Mouse (Mus musculus) erythroblast, embryonic 14.5 days (primary cell): ENCODE results near the gene Traf6. TPM values are rescaled to one million over a fixed set of nuclear protein-coding genes. Genes with fewer than 3 reads are reported as not detected.

Experiments used
- H3K27me3 ChIP-seq: 2 replicates; pipeline ENCODE4 v1.6.1; 2012; ENCODE audit warnings: inconsistent platforms; ENCODE audit not compliant: control insufficient read depth
- H3K36me3 ChIP-seq: 2 replicates; pipeline ENCODE4 v1.6.1; 2012; ENCODE audit warnings: mild to moderate bottlenecking, inconsistent platforms; ENCODE audit not compliant: control insufficient read depth
- H3K4me1 ChIP-seq: 2 replicates; pipeline ENCODE4 v1.6.1; 2012; ENCODE audit warnings: inconsistent platforms; ENCODE audit not compliant: control insufficient read depth
- H3K4me3 ChIP-seq: replicated peaks from 2 replicates; pipeline ENCODE3; 2012; ENCODE audit warnings: moderate library complexity, mild to moderate bottlenecking, inconsistent platforms
- H3K9me3 ChIP-seq: 2 replicates; pipeline ENCODE4 v1.6.1; 2012; ENCODE audit warnings: low read length, inconsistent platforms, mixed read lengths; ENCODE audit not compliant: control insufficient read depth
- GATA1 ChIP-seq: IDR thresholded peaks from 2 replicates; pipeline ENCODE4 v1.6.1; 2012; ENCODE audit warnings: low read length, inconsistent platforms, mixed read lengths
- TAL1 ChIP-seq: IDR thresholded peaks from 3 replicates; pipeline ENCODE4 v1.6.1; 2012; ENCODE audit warnings: low read length, inconsistent platforms, mixed read lengths
- polyA plus RNA-seq: library from polyadenylated mRNA; stranded (reverse); fragments of >175 nt; gene quantifications from 2 replicates; pipeline ENCODE4 v1.2.3, GENCODE M21; 2012

Traf6 gene
- polyA plus RNA-seq, 1 experiment: 0.05 TPM

DNA sequence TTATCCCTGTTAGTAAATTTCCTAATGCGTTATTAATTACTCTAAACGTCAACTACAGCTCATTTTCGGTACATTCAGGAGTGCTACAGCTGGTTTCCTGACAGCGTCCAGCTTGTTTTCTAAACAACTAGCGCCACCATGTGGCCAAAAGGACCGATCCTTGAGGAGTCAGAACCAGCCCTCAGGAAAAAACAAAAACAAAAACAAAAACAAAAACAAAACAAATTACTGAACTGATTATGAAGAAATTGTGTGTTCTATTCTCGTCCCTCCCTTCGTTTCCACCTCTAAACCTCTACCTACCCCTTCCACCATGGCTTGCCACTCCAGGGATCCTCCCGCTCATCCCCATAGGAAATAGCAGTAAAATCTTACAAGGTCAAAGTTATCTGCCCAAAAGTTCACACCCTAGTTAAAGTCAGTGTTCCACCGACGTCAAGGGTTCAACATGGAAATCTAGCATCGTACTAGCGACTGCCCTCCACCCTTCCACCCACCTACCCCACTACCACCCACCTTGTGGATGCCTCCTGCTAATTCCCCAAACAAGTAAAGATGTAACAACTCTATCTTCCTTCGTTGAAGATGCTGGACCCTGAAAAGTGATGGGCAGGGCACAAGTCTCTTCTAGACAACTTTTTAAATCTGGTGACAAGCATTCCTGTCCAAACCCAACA is 25.2 kb upstream of the Traf6 start:
- Histone ChIP-seq H3K4me3 (no peak overlapping the region), H3K9me3 (no peaks in the 10 kb centered on the region)

DNA sequence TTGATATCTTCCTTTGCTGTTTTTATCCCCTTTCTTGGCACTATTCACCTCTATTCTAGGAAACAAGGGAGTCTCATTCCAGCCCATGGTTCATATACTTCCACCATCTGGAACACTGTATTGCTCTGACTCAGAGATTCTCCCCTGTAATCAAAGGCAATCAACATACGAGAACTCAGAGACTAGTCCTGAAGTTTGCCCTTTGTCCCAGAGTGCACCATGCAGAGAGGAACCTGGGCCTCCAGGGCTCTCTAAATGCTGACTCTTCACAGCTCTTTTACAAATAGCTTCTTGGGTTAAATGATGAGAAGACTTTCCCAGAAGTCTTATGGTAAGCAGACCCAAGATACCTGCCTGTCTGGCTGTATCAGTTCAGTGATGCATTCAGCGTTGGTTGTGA is 17.7 kb upstream of the Traf6 start:
- TF ChIP-seq TAL1 (no peak), GATA1 (no peak)
- H3K27me3 ChIP-seq: no peaks in the 10 kb centered on the region
- H3K9me3 ChIP-seq: no peaks in the 10 kb centered on the region
- H3K4me3 ChIP-seq: no peak overlapping the region
- no peaks in the 10 kb centered on the region for H3K4me1 ChIP-seq
- no peaks in the 10 kb centered on the region for H3K36me3 ChIP-seq

More for the DNA sequence above, 25.2 kb upstream of the Traf6 start:
- Histone ChIP-seq H3K27me3 (no peaks in the 10 kb centered on the region), H3K4me1 (peaks cover 6% of the 10 kb centered on the region), H3K36me3 (no peaks in the 10 kb centered on the region)
- no peak for TF ChIP-seq GATA1
- TF ChIP-seq TAL1: no peak

DNA sequence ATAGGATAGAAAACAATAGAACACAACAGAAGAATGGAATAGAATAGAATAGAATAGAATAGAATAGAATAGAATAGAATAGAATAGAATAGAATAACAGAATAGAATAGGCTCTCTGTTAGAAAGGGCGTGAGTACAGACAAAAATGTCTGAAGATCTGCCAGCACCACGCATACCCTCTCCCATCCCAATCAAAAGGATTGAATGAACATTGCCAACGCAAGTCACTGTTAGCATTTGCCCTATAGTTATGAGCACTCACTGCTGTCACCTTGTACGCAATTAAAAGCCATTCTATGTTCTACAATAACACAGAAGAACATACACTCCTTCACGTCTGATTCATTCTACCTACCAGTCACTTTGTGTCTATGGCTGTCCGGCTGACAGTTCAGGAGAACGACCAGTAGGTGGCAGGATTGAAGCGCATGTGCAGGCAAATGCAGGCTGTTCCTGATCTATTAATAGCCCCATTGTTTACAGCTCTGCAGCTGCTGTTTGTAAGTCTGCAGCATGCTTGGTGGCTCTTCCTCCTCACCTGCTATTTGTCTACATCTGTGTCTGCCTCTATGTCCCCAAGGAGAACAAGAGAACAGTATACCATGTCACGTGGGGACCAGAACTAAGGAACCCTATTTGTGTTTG is 13.0 kb upstream of the Traf6 start:
- Histone ChIP-seq H3K4me3 (no peak overlapping the region), H3K9me3 (peaks cover 2% of the 10 kb centered on the region; the same call in 1 of the 2 replicates), H3K36me3 (no peaks in the 10 kb centered on the region), H3K27me3 (no peaks in the 10 kb centered on the region), H3K4me1 (peaks cover 2% of the 10 kb centered on the region; the same call in 1 of the 2 replicates)
- TF ChIP-seq TAL1 (no peak), GATA1 (no peak)

DNA sequence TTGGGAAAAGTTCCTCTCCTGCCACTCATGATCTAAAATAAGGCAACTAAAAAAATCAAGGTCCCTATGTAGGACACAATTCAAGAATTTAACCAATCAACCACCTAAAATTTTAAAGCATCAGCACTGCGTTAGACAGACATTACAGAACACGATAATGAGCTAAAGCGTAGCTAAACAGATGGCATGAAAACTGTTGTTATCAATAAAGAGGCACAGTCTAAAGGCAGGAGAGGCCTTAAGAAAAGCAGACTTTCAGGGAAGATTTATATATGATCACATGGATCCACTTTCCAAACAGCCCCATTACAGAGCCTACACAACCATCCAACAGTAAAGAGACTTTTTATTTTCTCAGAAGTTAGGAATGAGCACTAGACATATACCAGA is 12.5 kb upstream of the Traf6 start:
- Histone ChIP-seq H3K4me1 (peaks cover 2% of the 10 kb centered on the region; the same call in 1 of the 2 replicates), H3K4me3 (no peak overlapping the region), H3K9me3 (peaks cover 2% of the 10 kb centered on the region; the same call in 1 of the 2 replicates), H3K27me3 (no peaks in the 10 kb centered on the region), H3K36me3 (no peaks in the 10 kb centered on the region)
- TF ChIP-seq TAL1: no peak
- no peak for TF ChIP-seq GATA1

DNA sequence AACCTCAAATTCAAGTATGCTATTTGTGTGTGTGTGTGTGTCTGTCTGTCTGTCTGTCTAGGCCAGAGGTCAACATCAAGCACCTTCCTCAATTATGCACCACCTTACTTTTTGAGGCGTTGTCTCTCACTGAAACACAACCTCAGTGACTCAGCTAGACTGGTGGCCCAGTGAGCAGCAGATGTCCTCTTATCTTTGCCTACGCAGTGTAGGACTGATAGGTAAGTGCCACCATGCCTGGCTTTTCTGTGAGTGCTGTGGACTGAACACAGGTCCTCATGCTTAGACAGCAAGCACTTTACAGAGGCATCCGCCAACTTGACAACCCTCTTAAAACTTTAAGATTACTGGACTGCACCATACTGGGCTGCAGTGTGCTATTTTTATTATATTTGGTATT is 9.5 kb upstream of the Traf6 start:
- Histone ChIP-seq H3K36me3 (no peaks in the 10 kb centered on the region), H3K4me1 (peaks cover 2% of the 10 kb centered on the region; the same call in 1 of the 2 replicates), H3K4me3 (no peak overlapping the region), H3K27me3 (no peaks in the 10 kb centered on the region; the same call in 1 of the 2 replicates), H3K9me3 (peaks cover 2% of the 10 kb centered on the region; the same call in 1 of the 2 replicates)
- TF ChIP-seq TAL1 (no peak), GATA1 (no peak)

DNA sequence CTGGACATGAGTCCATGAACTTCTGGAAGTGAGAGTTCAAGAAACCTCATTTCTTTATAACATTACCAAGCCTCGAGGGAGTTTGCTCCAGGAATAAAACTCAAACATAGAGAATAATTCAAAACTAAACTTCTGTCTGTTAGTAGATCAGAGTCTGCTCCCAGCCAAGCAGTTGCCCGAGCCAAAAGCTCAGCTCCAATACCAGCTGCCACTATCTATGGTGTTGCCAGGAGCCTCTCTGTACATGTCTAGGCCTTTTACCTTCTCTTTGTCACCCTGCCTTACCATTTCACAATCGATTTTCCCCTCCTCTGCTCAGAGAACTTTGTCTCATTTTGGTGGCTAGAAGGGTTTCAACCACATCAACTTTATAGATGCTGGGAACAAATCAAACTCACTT is 4.7 kb upstream of the Traf6 start:
- Histone ChIP-seq H3K36me3 (no peaks in the 10 kb centered on the region), H3K4me1 (peaks cover 7% of the 10 kb centered on the region), H3K27me3 (peaks cover 20% of the 10 kb centered on the region), H3K9me3 (peaks cover 2% of the 10 kb centered on the region; the same call in 1 of the 2 replicates), H3K4me3 (no peak overlapping the region)
- TF ChIP-seq GATA1 (no peak), TAL1 (no peak)

DNA sequence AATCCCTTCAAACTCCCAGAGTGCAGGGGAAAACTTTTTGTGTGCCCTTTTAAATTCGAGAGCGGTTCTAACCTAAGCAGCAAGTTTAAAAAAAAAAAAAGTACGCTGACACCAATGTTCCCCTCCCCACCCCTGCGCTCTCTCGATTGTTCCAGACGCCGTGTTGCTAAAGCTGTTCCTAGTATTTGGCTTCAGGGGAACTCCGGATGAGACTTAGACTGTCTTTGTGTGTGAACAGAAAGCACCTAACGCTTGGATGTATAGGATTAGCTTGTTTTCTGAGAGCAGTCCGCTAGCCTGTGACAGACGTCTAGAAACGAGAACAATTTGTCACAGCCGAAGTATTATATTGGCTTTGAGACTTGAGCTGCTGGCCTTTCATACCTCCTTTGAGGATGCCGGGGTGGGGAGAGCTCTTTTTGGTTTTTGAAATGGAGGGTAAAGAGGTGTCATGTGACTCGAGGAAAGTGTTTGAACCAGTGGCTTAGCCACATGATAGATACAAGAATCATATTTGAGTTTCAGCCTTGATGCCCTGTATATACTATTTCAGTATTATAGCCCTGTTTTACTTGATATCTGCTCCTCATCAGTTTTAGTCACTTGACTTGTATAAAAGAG is 1.0 kb downstream of the Traf6 start:
- Histone ChIP-seq H3K36me3 (peaks cover 19% of the 10 kb centered on the region), H3K27me3 (peaks cover 20% of the 10 kb centered on the region), H3K4me3 (peak overlapping the region; percentile 88), H3K4me1 (peaks cover 17% of the 10 kb centered on the region), H3K9me3 (no peaks in the 10 kb centered on the region)
- TF ChIP-seq GATA1 (no peak), TAL1 (no peak)

DNA sequence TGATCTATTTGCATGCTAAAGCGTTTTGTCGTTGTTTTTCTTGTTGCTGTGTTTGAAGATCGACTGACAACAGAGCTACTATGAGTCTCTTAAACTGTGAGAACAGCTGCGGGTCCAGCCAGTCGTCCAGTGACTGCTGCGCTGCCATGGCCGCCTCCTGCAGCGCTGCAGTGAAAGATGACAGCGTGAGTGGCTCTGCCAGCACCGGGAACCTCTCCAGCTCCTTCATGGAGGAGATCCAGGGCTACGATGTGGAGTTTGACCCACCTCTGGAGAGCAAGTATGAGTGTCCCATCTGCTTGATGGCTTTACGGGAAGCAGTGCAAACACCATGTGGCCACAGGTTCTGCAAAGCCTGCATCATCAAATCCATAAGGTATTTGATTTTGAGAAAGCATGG is 6.2 kb downstream of the Traf6 start:
- Histone ChIP-seq H3K9me3 (no peaks in the 10 kb centered on the region), H3K36me3 (peaks cover 58% of the 10 kb centered on the region), H3K27me3 (no peaks in the 10 kb centered on the region), H3K4me1 (peaks cover 5% of the 10 kb centered on the region), H3K4me3 (no peak overlapping the region)
- TF ChIP-seq GATA1 (no peak), TAL1 (no peak)

DNA sequence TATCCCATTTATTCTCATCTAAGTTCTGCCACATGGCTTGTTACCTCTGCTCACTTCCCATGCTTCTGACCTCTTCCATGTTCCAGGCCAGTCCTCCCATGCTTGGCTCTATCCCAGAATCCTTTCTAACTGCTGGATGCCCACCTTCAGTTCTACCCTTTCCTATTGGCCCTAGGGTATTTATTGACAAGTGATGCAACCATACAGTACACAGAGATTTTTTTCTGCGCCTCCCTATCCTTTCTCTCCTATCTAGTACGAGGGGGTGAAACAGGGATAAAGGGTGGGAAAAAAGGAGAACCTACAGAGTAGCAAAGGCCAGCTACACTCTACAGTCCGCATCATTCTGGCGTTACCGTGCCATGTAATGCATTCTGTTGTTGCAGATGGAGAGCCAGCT is 9.8 kb downstream of the Traf6 start:
- Histone ChIP-seq H3K4me1 (no peaks in the 10 kb centered on the region), H3K27me3 (no peaks in the 10 kb centered on the region), H3K9me3 (no peaks in the 10 kb centered on the region), H3K36me3 (peaks cover 73% of the 10 kb centered on the region), H3K4me3 (no peak overlapping the region)
- no peak for TF ChIP-seq TAL1
- no peak for TF ChIP-seq GATA1
